Mouse (Mus musculus) hematopoietic stem cell, adult 5-6 weeks (primary cell): ENCODE data around the gene Sirt6. TPM values are rescaled to one million over a fixed set of nuclear protein-coding genes. Genes with fewer than 3 reads are reported as not detected.
"Not testable (repeated sequence)": the region's sequence is repeated elsewhere in the genome, so short reads cannot be mapped to it uniquely, and the experiment has no call there.

Experiments
- ATAC-seq, 2 experiments: fragments of 125-278 bp in 1 of 2; replicated peaks in 1 of 2; 2 replicates each; pipeline ENCODE4 v1.8.0; 2016 to 2017; ENCODE audit warnings: inconsistent platforms in 2 of 2, mild to moderate bottlenecking in 2 of 2, moderate number of reproducible peaks in 2 of 2, low read depth in 1 of 2, moderate TSS enrichment in 1 of 2; ENCODE audit not compliant: low FRiP score in 2 of 2, poor library complexity in 2 of 2, severe bottlenecking in 2 of 2, insufficient read depth in 1 of 2, low TSS enrichment in 1 of 2
- total RNA-seq: library from RNA; stranded (forward); fragments of 172-1452, 232-1000 nt; gene quantifications from 2 replicates; pipeline ENCODE4 v1.2.3, GENCODE M21; 2017

Sirt6 gene
- 2.8 and 3.1 TPM in 2 replicates for total RNA-seq

- ATAC-seq: peak; percentile 88 to 91
These were observed at the start of gene Sirt6 for GRCm38 (mm10) chr10:81626994-81627835. Sirt6 (minus strand) TSS chr10:81627797.

GRCm38 (mm10) chr10:81656174-81656573 lies 28.6 kb upstream of the Sirt6 start:
- no peak for ATAC-seq

GRCm38 (mm10) chr10:81655178-81655577 lies 27.6 kb upstream of the Sirt6 start:
- no peak for ATAC-seq

- peak; percentile 93 to 98 for ATAC-seq
These were observed 21.5 kb upstream of the Sirt6 start, which contains the start of gene Gm10778 for GRCm38 (mm10) chr10:81648803-81649775. Gm10778 (plus strand) TSS chr10:81649059.

GRCm38 (mm10) chr10:81646015-81646555 lies 18.5 kb upstream of the Sirt6 start:
- no peak for ATAC-seq

GRCm38 (mm10) chr10:81645391-81645790 lies 17.8 kb upstream of the Sirt6 start:
- ATAC-seq: no peak

- no peak for ATAC-seq
These were observed 17.1 kb upstream of the Sirt6 start for GRCm38 (mm10) chr10:81644716-81645115.

GRCm38 (mm10) chr10:81644162-81644561 lies 16.6 kb upstream of the Sirt6 start:
- no peak for ATAC-seq

GRCm38 (mm10) chr10:81643449-81644055 lies 16.0 kb upstream of the Sirt6 start:
- ATAC-seq: peak; percentile 70 to 77

GRCm38 (mm10) chr10:81642648-81643448 lies 15.3 kb upstream of the Sirt6 start:
- peak in 1 of 2 experiments; percentile 17; a peak in 1 of 4 replicates for ATAC-seq

- no peak for ATAC-seq
These were observed 14.5 kb upstream of the Sirt6 start for GRCm38 (mm10) chr10:81641978-81642647.

- no peak for ATAC-seq
These were observed 14.0 kb upstream of the Sirt6 start for GRCm38 (mm10) chr10:81641566-81641965.

GRCm38 (mm10) chr10:81640825-81641224 lies 13.2 kb upstream of the Sirt6 start:
- not testable (repeated sequence) for ATAC-seq

- ATAC-seq: no peak
These were observed 10.5 kb upstream of the Sirt6 start for GRCm38 (mm10) chr10:81638101-81638500.

- no peak for ATAC-seq
These were observed 8.7 kb upstream of the Sirt6 start for GRCm38 (mm10) chr10:81636338-81636737.
